Mouse (Mus musculus): ENCODE data around the gene Rfx3. TPM values are rescaled to one million over a fixed set of nuclear protein-coding genes. Genes with fewer than 3 reads are reported as not detected.

Rfx3 gene
- total RNA-seq, 1 experiment, result 3.2 TPM

DNA sequence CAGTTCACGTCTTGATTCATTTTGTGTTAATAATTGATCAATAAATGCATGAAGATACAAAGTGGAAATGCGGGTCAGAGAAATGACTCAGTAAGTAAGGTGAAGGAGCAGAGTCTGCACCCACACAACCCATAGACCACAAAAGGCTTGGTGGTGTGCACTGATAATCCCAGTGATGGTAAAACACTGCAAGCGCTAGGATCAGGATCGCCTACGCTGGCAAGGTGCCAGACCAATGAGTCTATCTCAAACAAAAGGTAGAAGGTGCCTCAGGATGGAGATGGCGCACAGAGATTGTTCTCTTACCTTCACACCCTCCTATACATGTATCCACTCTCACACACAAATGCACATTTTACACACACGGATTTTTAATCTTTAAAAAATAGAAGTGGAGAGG is 18.2 kb downstream of the Rfx3 start:
- no peak for TF ChIP-seq MAFK (IDR thresholded peaks at IDR 0.05; ENCODE audit: insufficient read depth, low read depth, low read length)
- TF ChIP-seq ZNF384 (IDR thresholded peaks at IDR 0.05; ENCODE audit: low read depth, low read length), result no peak
- no peaks in the 10 kb centered on the region for H3K4me1 ChIP-seq (ENCODE audit: control insufficient read depth in 2 of 2, insufficient read depth in 2 of 2, low read length in 2 of 2, poor library complexity in 1 of 2)
- no peaks in the 10 kb centered on the region for H3K9me3 ChIP-seq (ENCODE audit: control insufficient read depth, insufficient read depth, low read depth, low read length)
- DNase-seq (ENCODE audit: low read depth, low spot score), result no peak
- no peaks in the 10 kb centered on the region for H3K36me3 ChIP-seq (ENCODE audit: control insufficient read depth, insufficient read depth, low read length, poor library complexity, severe bottlenecking)
- in situ Hi-C loops (cut with MboI; ENCODE audit: low sequenced_read_pairs in 2 of 2, unreplicated experiment in 2 of 2), result no loop called here
- no peak overlapping the region for H3K27ac ChIP-seq (ENCODE audit: insufficient read depth, low read depth, low read length, poor library complexity, severe bottlenecking)
- H3K9ac ChIP-seq (ENCODE audit: insufficient read depth, low read depth, low read length, poor library complexity, severe bottlenecking), result no peak overlapping the region
- no peak overlapping the region for H3K4me3 ChIP-seq (ENCODE audit: insufficient read depth in 1 of 2, low read depth in 1 of 2, low read length in 2 of 2, poor library complexity in 1 of 2, severe bottlenecking in 1 of 2)

- Histone ChIP-seq H3K27ac (ENCODE audit: insufficient read depth, low read depth, low read length, poor library complexity, severe bottlenecking) (no peak overlapping the region), H3K9ac (ENCODE audit: insufficient read depth, low read depth, low read length, poor library complexity, severe bottlenecking) (no peak overlapping the region), H3K4me3 (ENCODE audit: insufficient read depth in 1 of 2, low read depth in 1 of 2, low read length in 2 of 2, poor library complexity in 1 of 2, severe bottlenecking in 1 of 2) (no peak overlapping the region), H3K4me1 (ENCODE audit: control insufficient read depth in 2 of 2, insufficient read depth in 2 of 2, low read length in 2 of 2, poor library complexity in 1 of 2) (no peaks in the 10 kb centered on the region), H3K9me3 (ENCODE audit: control insufficient read depth, insufficient read depth, low read depth, low read length) (no peaks in the 10 kb centered on the region), H3K36me3 (ENCODE audit: control insufficient read depth, insufficient read depth, low read length, poor library complexity, severe bottlenecking) (no peaks in the 10 kb centered on the region)
- DNase-seq (ENCODE audit: low read depth, low spot score), result no peak
- in situ Hi-C loops (cut with MboI; ENCODE audit: low sequenced_read_pairs in 2 of 2, unreplicated experiment in 2 of 2), result no loop called here
- TF ChIP-seq ZC3H11A (IDR thresholded peaks at IDR 0.05; ENCODE audit: borderline replicate concordance, low read depth, low read length) (no peak), MAFK (IDR thresholded peaks at IDR 0.05; ENCODE audit: insufficient read depth, low read depth, low read length) (no peak), ZNF384 (IDR thresholded peaks at IDR 0.05; ENCODE audit: low read depth, low read length) (no peak), HCFC1 (IDR thresholded peaks at IDR 0.05; ENCODE audit: borderline replicate concordance, insufficient read depth, low read length) (no peak), CHD2 (IDR thresholded peaks at IDR 0.05; ENCODE audit: low read depth, low read length) (no peak)
Observed at GRCm38 (mm10) chr19:27988746-27989145, 22.2 kb downstream of the Rfx3 start.

DNA sequence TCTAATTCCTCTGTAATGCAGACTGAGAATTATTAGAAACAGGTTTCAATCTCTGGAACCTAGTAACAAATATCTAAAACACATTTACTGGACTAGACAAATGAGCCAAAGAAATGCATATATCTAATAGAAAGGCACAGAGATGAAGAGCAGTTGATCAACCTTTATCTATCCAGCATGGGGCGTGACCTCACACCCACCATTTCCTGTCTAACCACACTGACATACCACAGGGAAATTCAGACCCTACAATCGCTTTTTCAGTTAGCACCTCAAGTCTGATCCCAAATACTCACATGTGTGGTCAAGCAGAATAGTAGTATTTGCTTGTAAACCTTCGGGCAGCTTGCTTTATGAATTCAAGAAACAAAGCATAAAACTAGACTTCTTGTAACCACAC is 43.4 kb downstream of the Rfx3 start:
- no peak overlapping the region for H3K27ac ChIP-seq (ENCODE audit: insufficient read depth, low read depth, low read length, poor library complexity, severe bottlenecking)
- H3K9ac ChIP-seq (ENCODE audit: insufficient read depth, low read depth, low read length, poor library complexity, severe bottlenecking), result no peak overlapping the region
- H3K4me1 ChIP-seq (ENCODE audit: control insufficient read depth in 2 of 2, insufficient read depth in 2 of 2, low read length in 2 of 2, poor library complexity in 1 of 2), result no peaks in the 10 kb centered on the region
- TF ChIP-seq ZC3H11A (IDR thresholded peaks at IDR 0.05; ENCODE audit: borderline replicate concordance, low read depth, low read length) (no peak), MAFK (IDR thresholded peaks at IDR 0.05; ENCODE audit: insufficient read depth, low read depth, low read length) (no peak), CHD2 (IDR thresholded peaks at IDR 0.05; ENCODE audit: low read depth, low read length) (no peak), HCFC1 (IDR thresholded peaks at IDR 0.05; ENCODE audit: borderline replicate concordance, insufficient read depth, low read length) (no peak), ZNF384 (IDR thresholded peaks at IDR 0.05; ENCODE audit: low read depth, low read length) (no peak)
- DNase-seq (ENCODE audit: low read depth, low spot score), result no peak
- H3K9me3 ChIP-seq (ENCODE audit: control insufficient read depth, insufficient read depth, low read depth, low read length), result no peaks in the 10 kb centered on the region
- in situ Hi-C loops (cut with MboI; ENCODE audit: low sequenced_read_pairs in 2 of 2, unreplicated experiment in 2 of 2), result no loop called here
- H3K36me3 ChIP-seq (ENCODE audit: control insufficient read depth, insufficient read depth, low read length, poor library complexity, severe bottlenecking), result no peaks in the 10 kb centered on the region
- H3K4me3 ChIP-seq (ENCODE audit: insufficient read depth in 1 of 2, low read depth in 1 of 2, low read length in 2 of 2, poor library complexity in 1 of 2, severe bottlenecking in 1 of 2), result no peak overlapping the region

DNA sequence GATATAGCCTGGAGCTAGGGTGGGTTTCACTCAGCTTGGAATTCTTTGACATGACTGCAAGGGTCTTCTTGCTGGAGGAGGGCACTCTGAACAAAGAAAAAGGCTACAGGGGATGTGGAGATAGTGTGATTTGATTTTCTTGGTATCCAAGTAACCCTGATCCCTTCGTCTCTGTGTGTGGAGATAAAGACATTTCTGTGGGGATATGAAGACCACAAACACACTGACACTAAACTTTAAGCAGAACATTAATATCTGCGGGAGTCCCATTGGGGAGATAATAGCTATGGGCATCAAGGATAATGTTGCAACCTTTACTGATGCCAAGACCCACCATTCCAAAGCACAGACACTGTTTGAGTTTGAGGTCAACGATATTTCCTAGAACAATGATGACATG is 49.7 kb downstream of the Rfx3 start:
- Histone ChIP-seq H3K9ac (ENCODE audit: insufficient read depth, low read depth, low read length, poor library complexity, severe bottlenecking) (no peak overlapping the region), H3K4me3 (ENCODE audit: insufficient read depth in 1 of 2, low read depth in 1 of 2, low read length in 2 of 2, poor library complexity in 1 of 2, severe bottlenecking in 1 of 2) (no peak overlapping the region), H3K27ac (ENCODE audit: insufficient read depth, low read depth, low read length, poor library complexity, severe bottlenecking) (no peak overlapping the region), H3K9me3 (ENCODE audit: control insufficient read depth, insufficient read depth, low read depth, low read length) (no peaks in the 10 kb centered on the region), H3K36me3 (ENCODE audit: control insufficient read depth, insufficient read depth, low read length, poor library complexity, severe bottlenecking) (no peaks in the 10 kb centered on the region), H3K4me1 (ENCODE audit: control insufficient read depth in 2 of 2, insufficient read depth in 2 of 2, low read length in 2 of 2, poor library complexity in 1 of 2) (no peaks in the 10 kb centered on the region)
- in situ Hi-C loops (cut with MboI; ENCODE audit: low sequenced_read_pairs in 2 of 2, unreplicated experiment in 2 of 2), result no loop called here
- no peak for DNase-seq (ENCODE audit: low read depth, low spot score)
- TF ChIP-seq MAFK (IDR thresholded peaks at IDR 0.05; ENCODE audit: insufficient read depth, low read depth, low read length) (no peak), HCFC1 (IDR thresholded peaks at IDR 0.05; ENCODE audit: borderline replicate concordance, insufficient read depth, low read length) (no peak), ZC3H11A (IDR thresholded peaks at IDR 0.05; ENCODE audit: borderline replicate concordance, low read depth, low read length) (no peak), CHD2 (IDR thresholded peaks at IDR 0.05; ENCODE audit: low read depth, low read length) (no peak)

GRCm38 (mm10) chr19:27935453-27935852 is 75.5 kb downstream of the Rfx3 start:
- Histone ChIP-seq H3K36me3 (ENCODE audit: control insufficient read depth, insufficient read depth, low read length, poor library complexity, severe bottlenecking) (no peaks in the 10 kb centered on the region), H3K4me3 (ENCODE audit: insufficient read depth in 1 of 2, low read depth in 1 of 2, low read length in 2 of 2, poor library complexity in 1 of 2, severe bottlenecking in 1 of 2) (no peak overlapping the region), H3K9ac (ENCODE audit: insufficient read depth, low read depth, low read length, poor library complexity, severe bottlenecking) (no peak overlapping the region), H3K9me3 (ENCODE audit: control insufficient read depth, insufficient read depth, low read depth, low read length) (no peaks in the 10 kb centered on the region), H3K27ac (ENCODE audit: insufficient read depth, low read depth, low read length, poor library complexity, severe bottlenecking) (no peak overlapping the region), H3K4me1 (ENCODE audit: control insufficient read depth in 2 of 2, insufficient read depth in 2 of 2, low read length in 2 of 2, poor library complexity in 1 of 2) (no peaks in the 10 kb centered on the region)
- no peak for DNase-seq (ENCODE audit: low read depth, low spot score)
- in situ Hi-C loops (cut with MboI; ENCODE audit: low sequenced_read_pairs in 2 of 2, unreplicated experiment in 2 of 2), result no loop called here
- TF ChIP-seq ZNF384 (IDR thresholded peaks at IDR 0.05; ENCODE audit: low read depth, low read length), result no peak
- no peak for TF ChIP-seq ZC3H11A (IDR thresholded peaks at IDR 0.05; ENCODE audit: borderline replicate concordance, low read depth, low read length)
- no peak for TF ChIP-seq MAFK (IDR thresholded peaks at IDR 0.05; ENCODE audit: insufficient read depth, low read depth, low read length)
- no peak for TF ChIP-seq CHD2 (IDR thresholded peaks at IDR 0.05; ENCODE audit: low read depth, low read length)
- no peak for TF ChIP-seq HCFC1 (IDR thresholded peaks at IDR 0.05; ENCODE audit: borderline replicate concordance, insufficient read depth, low read length)
